Mouse (Mus musculus) CD4-positive, CD25-positive, alpha-beta regulatory T cell (primary cell): Measurements from ENCODE around the gene Tmem259. TPM values are rescaled to one million over a fixed set of nuclear protein-coding genes. Genes with fewer than 3 reads are reported as not detected.

Source experiments
- polyA plus RNA-seq: library from polyadenylated mRNA; unstranded; fragments of 100-300 nt; shearing (Covaris generic); gene quantifications from one replicate; pipeline ENCODE4 v1.2.1, GENCODE M21; 2017

Tmem259 gene
- polyA plus RNA-seq, result 32.9 TPM

GRCm38 (mm10) chr10:79984195-79984816 lies at the start of gene Tmem259:
Gene Tmem259 (minus strand): TSS chr10:79984330.

GRCm38 (mm10) chr10:80016511-80016910 lies 32.4 kb upstream of the Tmem259 start, which contains the start of gene Arhgap45:
Gene Arhgap45 (plus strand): TSS chr10:80016653.

GRCm38 (mm10) chr10:79996272-79997033 lies 12.3 kb upstream of the Tmem259 start, which contains the start of gene Abca7:
Gene Abca7 (plus strand): TSS chr10:79996494.

GRCm38 (mm10) chr10:79988506-79989271 lies 4.6 kb upstream of the Tmem259 start, which contains the start of gene Cnn2:
Gene Cnn2 (plus strand): TSS chr10:79988584.

DNA sequence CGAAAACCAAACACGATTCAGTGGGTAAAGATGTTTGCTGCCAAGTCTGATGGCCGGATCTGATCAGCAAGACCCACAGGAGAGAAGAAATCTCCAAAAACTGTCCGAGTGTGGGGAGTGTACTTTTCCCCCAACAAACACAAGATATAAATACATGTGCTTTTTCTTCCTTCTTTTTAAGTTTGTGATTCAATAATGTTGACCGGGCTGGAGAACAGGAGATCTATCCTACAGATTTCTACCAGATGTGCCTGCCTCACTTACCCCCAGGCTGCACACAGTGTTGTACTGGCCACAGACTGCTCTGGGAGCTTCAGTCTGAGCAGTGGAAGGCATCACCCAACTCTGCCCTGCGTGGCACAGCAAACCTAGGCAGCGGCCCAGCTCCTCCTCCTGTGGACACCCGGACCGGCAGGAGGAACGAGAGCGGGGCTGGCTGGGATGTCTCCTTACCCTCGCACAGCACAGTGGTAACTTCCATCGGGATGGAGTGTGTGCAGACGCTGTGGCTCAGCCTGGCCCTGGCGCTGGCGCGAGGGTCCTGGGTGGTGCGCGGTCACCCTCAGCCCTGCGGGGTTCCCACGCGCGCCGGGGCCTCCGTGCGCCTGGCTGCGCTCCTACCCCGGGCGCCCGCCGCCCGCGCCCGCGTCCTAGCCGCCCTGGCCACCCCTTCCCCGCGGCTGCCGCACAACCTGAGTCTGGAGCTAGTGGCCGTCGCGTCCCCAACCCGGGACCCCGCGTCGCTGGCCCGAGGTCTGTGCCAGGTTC lies 13.5 kb downstream of the Tmem259 start, which contains the start of gene Grin3b:
Grin3b (plus strand) TSS at position 301 of the 768 bp plus-strand sequence.

DNA sequence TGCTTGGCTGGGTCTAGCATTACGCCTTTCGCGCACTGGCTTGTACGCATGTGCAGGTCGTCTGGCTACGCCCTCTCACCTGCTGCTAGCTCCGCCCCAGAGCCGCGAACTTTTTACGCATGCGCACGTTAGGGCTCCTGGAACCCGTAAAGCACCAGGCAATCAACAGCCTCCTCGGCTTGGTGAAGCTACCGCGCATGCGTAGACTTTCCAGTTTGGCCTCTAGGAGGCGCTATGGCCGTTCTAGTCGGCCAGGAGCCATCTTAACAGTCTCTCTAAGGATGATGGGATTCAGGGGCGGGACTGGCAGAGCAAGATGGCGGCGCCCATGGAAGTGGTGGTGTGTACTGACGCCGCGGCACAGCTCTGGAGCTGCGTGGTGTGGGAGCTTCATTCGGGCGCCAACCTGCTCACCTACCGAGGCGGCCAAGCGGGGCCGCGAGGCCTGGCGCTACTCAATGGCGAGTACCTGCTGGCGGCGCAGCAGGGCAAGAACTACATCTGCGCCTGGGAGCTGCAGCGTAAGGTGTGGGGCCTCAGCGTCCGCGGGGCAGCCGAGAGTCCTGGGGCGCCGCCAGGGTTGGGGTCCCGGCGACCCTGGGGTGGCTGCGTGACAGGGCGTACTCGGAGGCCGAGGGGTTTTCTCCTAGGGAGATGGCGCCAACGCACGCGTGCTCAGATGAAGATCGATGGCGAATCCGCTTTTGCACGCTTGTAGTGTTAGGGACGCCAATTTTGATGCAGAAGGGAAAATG lies 24.1 kb downstream of the Tmem259 start, which contains the start of gene Wdr18:
Wdr18 (plus strand) TSS at position 306 of the 755 bp plus-strand sequence.

DNA sequence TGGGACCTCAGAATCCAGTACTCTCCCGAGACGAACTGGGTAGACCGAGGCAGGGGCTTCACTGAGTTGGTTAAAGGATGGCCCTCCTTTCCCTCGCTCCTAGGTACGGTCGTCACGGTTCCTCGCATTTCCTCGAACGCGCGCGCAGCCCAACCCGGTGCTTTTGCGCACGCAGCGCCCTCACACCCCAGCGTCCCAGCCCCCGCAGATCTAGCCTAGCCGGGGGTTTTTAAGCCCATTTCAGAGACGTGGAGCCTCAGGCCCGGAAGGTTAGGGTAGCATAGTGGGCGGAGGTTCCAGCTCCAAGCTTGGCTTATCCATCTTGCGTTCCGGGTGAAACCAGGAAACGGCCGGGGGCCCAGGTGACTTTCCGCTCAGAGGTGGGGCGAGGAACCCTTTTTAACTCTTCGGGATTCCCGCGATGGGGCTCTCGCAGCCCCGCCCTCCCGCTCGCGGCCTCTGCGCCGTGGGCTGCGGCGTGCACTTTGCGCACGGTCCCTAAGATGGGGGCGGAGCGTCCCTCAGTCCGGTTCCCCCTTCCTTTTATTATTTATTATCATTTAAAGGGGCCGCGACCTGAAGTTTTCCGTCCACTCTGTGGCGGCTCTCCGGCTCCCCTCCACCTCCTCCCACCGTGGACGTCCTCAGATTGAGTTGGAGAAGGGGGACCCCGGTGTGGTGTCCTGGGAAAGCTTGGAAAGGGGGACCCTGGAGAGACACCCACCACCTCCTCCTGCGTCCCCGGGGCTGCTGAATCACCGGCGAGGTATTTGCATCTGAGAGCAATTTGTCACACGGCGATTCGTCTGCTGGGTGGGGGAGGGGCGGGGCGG lies 57.4 kb downstream of the Tmem259 start, which contains the start of gene Arid3a:
Arid3a (plus strand) TSS at position 553 of the 833 bp plus-strand sequence.

Other genes starting within 250 kb of the Tmem259 start
- gene Polrmt, start 237.7 kb downstream of the Tmem259 start, polyA plus RNA-seq, result 55.8 TPM
- gene Fgf22, start 229.3 kb downstream of the Tmem259 start, polyA plus RNA-seq, result 0.45 TPM
- 61.1 TPM for gene Rnf126, start 217.4 kb downstream of the Tmem259 start, polyA plus RNA-seq
- 0.29 TPM for gene Fstl3, start 207.1 kb downstream of the Tmem259 start, polyA plus RNA-seq
- gene Prss57, start 193.4 kb downstream of the Tmem259 start, polyA plus RNA-seq, result not detected
- gene Palm, start 190.8 kb downstream of the Tmem259 start, polyA plus RNA-seq, result 1.6 TPM
- gene Misp, start 163.3 kb downstream of the Tmem259 start, polyA plus RNA-seq, result not detected
- gene Ptbp1, start 129.9 kb downstream of the Tmem259 start, polyA plus RNA-seq, result 318 TPM
- gene Prtn3, start 109.9 kb downstream of the Tmem259 start, polyA plus RNA-seq, result not detected
- gene Plppr3, start 109.7 kb downstream of the Tmem259 start, polyA plus RNA-seq, result 4.5 TPM
- gene Elane, start 98.1 kb downstream of the Tmem259 start, polyA plus RNA-seq, result not detected
- gene Cfd, start 93.5 kb downstream of the Tmem259 start, polyA plus RNA-seq, result not detected
- gene Med16, start 75.4 kb downstream of the Tmem259 start, polyA plus RNA-seq, result 40.9 TPM
- gene Gm26602, start 73.5 kb downstream of the Tmem259 start, polyA plus RNA-seq, result 23.3 TPM
- gene Kiss1r, start 67.4 kb downstream of the Tmem259 start, polyA plus RNA-seq, result 0.50 TPM
- gene R3hdm4, start 63.1 kb downstream of the Tmem259 start, polyA plus RNA-seq, result 193 TPM
- gene Arid3a, start 57.3 kb downstream of the Tmem259 start, polyA plus RNA-seq, result 9.6 TPM
- 73.4 TPM for gene Wdr18, start 24.2 kb downstream of the Tmem259 start, polyA plus RNA-seq
- gene Grin3b, start 13.6 kb downstream of the Tmem259 start, polyA plus RNA-seq, result not detected
- gene Cnn2, start 4.3 kb upstream of the Tmem259 start, polyA plus RNA-seq, result 937 TPM
- 60.9 TPM for gene Abca7, start 12.2 kb upstream of the Tmem259 start, polyA plus RNA-seq
- 916 TPM for gene Arhgap45, start 32.3 kb upstream of the Tmem259 start, polyA plus RNA-seq
- gene Polr2e, start 55.5 kb upstream of the Tmem259 start, polyA plus RNA-seq, result 195 TPM
- 441 TPM for gene Gpx4, start 62.8 kb upstream of the Tmem259 start, polyA plus RNA-seq
- 59.4 TPM for gene Sbno2, start 121.2 kb upstream of the Tmem259 start, polyA plus RNA-seq
- 47.2 TPM for gene Stk11, start 131.5 kb upstream of the Tmem259 start, polyA plus RNA-seq
- 400 TPM for gene Atp5d, start 154.3 kb upstream of the Tmem259 start, polyA plus RNA-seq
- gene Cbarp, start 156.5 kb upstream of the Tmem259 start, polyA plus RNA-seq, result 3.4 TPM
- gene Midn, start 163.9 kb upstream of the Tmem259 start, polyA plus RNA-seq, result 5.6 TPM
- 228 TPM for gene Cirbp, start 181.7 kb upstream of the Tmem259 start, polyA plus RNA-seq
- 21.5 TPM for gene 1600002K03Rik, start 188.6 kb upstream of the Tmem259 start, polyA plus RNA-seq
- gene Efna2, start 195.2 kb upstream of the Tmem259 start, polyA plus RNA-seq, result 0.17 TPM
- 119 TPM for gene Mum1, start 242.1 kb upstream of the Tmem259 start, polyA plus RNA-seq